15 mouse cellular contexts compared by ENCODE assay signal in genomic region chr5:103166755-103167154, GRCm38 (mm10). TPM values are rescaled to one million over a fixed set of nuclear protein-coding genes. Genes with fewer than 3 reads are reported as not detected.
"Had no signal": no experiment of that assay in that cellular context is flagged by ENCODE, and none has a peak within 500 bp of the region (broad histone marks: within the 10 kb centered on the region; RNA-seq: fewer than 3 reads in every experiment).

No protein-coding gene starts in this region.

- DNase-seq: kidney, adult 18-20 months; kidney, postnatal 14 days; layer of hippocampus, adult 9-11 months; layer of hippocampus, postnatal 36 days; left cerebral cortex, postnatal 4 days; lung, adult 18-20 months; midbrain, embryonic 14.5 days; spleen, adult 18-20 months; thymus, adult 18-20 months; thymus, postnatal 14 days had no signal

- H3K4me1 ChIP-seq: limb, embryonic 13.5 days had no signal

- H3K9ac ChIP-seq: limb, embryonic 13.5 days; liver, embryonic 14.5 days had no signal

- H3K4me3 ChIP-seq: limb, embryonic 13.5 days had no signal

- H3K27me3 ChIP-seq: limb, embryonic 13.5 days had no signal

- H3K27ac ChIP-seq: limb, embryonic 13.5 days; liver, embryonic 14.5 days had no signal

- H3K4me2 ChIP-seq: limb, embryonic 13.5 days had no signal

- H3K36me3 ChIP-seq: limb, embryonic 13.5 days had no signal

RNA-seq across cellular contexts. Expression of gene Mapk10, which starts 44.4 kb away (rescaled TPM):
- total RNA-seq: liver, adult 2 months; megakaryocyte-erythroid progenitor cell, adult 5-6 weeks; neutrophil, adult 5-6 weeks had no signal
- polyA plus RNA-seq: liver, adult 2 months had no signal
